7 mouse cellular contexts compared by ENCODE assay signal in genomic region chr1:93825105-93825674, GRCm38 (mm10). TPM values are rescaled to one million over a fixed set of nuclear protein-coding genes. Genes with fewer than 3 reads are reported as not detected.
DNase-seq lines count a peak whose midpoint lies in the region; ATAC-seq lines count a peak whose summit lies in the region.

No protein-coding gene starts in this region.

- peak overlapping the region; percentile 56 for H3K4me3 ChIP-seq in embryonic facial prominence, embryonic 12.5 days
- peak overlapping the region; percentile 50 for H3K4me3 ChIP-seq in limb, embryonic 11.5 days (ENCODE audit: low read depth, low read length)
- peak overlapping the region; percentile 58 for H3K4me3 ChIP-seq in midbrain, embryonic 14.5 days (replicated peaks; ENCODE audit: low read depth, low read length)

- under 1% methylated on average over 30 of the region's 30 CpGs for WGBS in embryonic facial prominence, embryonic 12.5 days
- WGBS in limb, embryonic 11.5 days = under 1% methylated on average over 30 of the region's 30 CpGs
- under 1% methylated on average over 30 of the region's 30 CpGs for WGBS in midbrain, embryonic 14.5 days

- H3K9ac ChIP-seq in embryonic facial prominence, embryonic 12.5 days = peak overlapping the region; percentile 60
- peak overlapping the region; percentile 76 for H3K9ac ChIP-seq in limb, embryonic 11.5 days (ENCODE audit: low read length)
- peak overlapping the region; percentile 68 for H3K9ac ChIP-seq in midbrain, embryonic 14.5 days (replicated peaks; ENCODE audit: low read length)

- no peaks in the 10 kb centered on the region for H3K27me3 ChIP-seq in embryonic facial prominence, embryonic 12.5 days
- no peaks in the 10 kb centered on the region for H3K27me3 ChIP-seq in limb, embryonic 11.5 days (ENCODE audit: control insufficient read depth, insufficient read depth, low read length)
- H3K27me3 ChIP-seq in midbrain, embryonic 14.5 days (ENCODE audit: control insufficient read depth, insufficient read depth, low read length) = no peaks in the 10 kb centered on the region

- no peaks in the 10 kb centered on the region for H3K9me3 ChIP-seq in embryonic facial prominence, embryonic 12.5 days
- H3K9me3 ChIP-seq in limb, embryonic 11.5 days (ENCODE audit: control insufficient read depth, low read length) = no peaks in the 10 kb centered on the region
- no peaks in the 10 kb centered on the region for H3K9me3 ChIP-seq in midbrain, embryonic 14.5 days (ENCODE audit: control insufficient read depth, low read length)

- DNase-seq in adrenal gland, postnatal 25 days = peak; percentile 93
- DNase-seq in heart, adult 11 months = peak; percentile 100
- DNase-seq in kidney, adult 18-20 months = peak; percentile 97
- DNase-seq in limb, embryonic 11.5 days (ENCODE audit: low spot score) = peak; percentile 93
- DNase-seq in midbrain, embryonic 14.5 days = peak; percentile 98
- peak; percentile 90 to 93 for DNase-seq in spleen, adult 18-20 months

- peaks cover 11% of the 10 kb centered on the region for H3K4me1 ChIP-seq in embryonic facial prominence, embryonic 12.5 days
- 0 out of 2 replicates have a peak, but pooled peaks cover 6% of the 10 kb centered on the region for H3K4me1 ChIP-seq in limb, embryonic 11.5 days (ENCODE audit: control insufficient read depth, insufficient read depth, low read length)
- peaks cover 10% of the 10 kb centered on the region for H3K4me1 ChIP-seq in midbrain, embryonic 14.5 days (ENCODE audit: control insufficient read depth, insufficient read depth, low read length)

- ATAC-seq in embryonic facial prominence, embryonic 12.5 days (ENCODE audit: insufficient number of reproducible peaks, insufficient read depth, low FRiP score, low TSS enrichment) = peak; percentile 94
- ATAC-seq in limb, embryonic 11.5 days (ENCODE audit: insufficient number of reproducible peaks, low FRiP score, low TSS enrichment, low read depth) = peak; percentile 96
- peak; percentile 96 for ATAC-seq in midbrain, embryonic 14.5 days (ENCODE audit: low FRiP score, low TSS enrichment)

- peaks cover 11% of the 10 kb centered on the region; the same call in 1 of the 2 replicates for H3K36me3 ChIP-seq in embryonic facial prominence, embryonic 12.5 days
- 0 out of 2 replicates have a peak, but pooled peaks cover 2% of the 10 kb centered on the region for H3K36me3 ChIP-seq in limb, embryonic 11.5 days (ENCODE audit: control insufficient read depth, insufficient read depth, low read length)
- H3K36me3 ChIP-seq in midbrain, embryonic 14.5 days (ENCODE audit: control insufficient read depth, insufficient read depth, low read length) = peaks cover 9% of the 10 kb centered on the region

- H3K4me2 ChIP-seq in embryonic facial prominence, embryonic 12.5 days (replicated peaks) = peak overlapping the region; percentile 76
- H3K4me2 ChIP-seq in limb, embryonic 11.5 days (ENCODE audit: low read depth, severe bottlenecking) = peak overlapping the region; percentile 80
- H3K4me2 ChIP-seq in midbrain, embryonic 14.5 days (ENCODE audit: low read length) = peak overlapping the region; percentile 95

- peak overlapping the region; percentile 89 for H3K27ac ChIP-seq in embryonic facial prominence, embryonic 12.5 days
- peak overlapping the region; percentile 84 for H3K27ac ChIP-seq in limb, embryonic 11.5 days (replicated peaks; ENCODE audit: low read depth, low read length)
- peak overlapping the region; percentile 95 for H3K27ac ChIP-seq in midbrain, embryonic 14.5 days (replicated peaks; ENCODE audit: low read depth, low read length)

RNA-seq across cellular contexts. Expression of gene D2hgdh, which starts 0.5 kb away (rescaled TPM):
- 50.2 and 61.4 TPM in 2 replicates for total RNA-seq in adrenal gland, postnatal 25 days (2021)
- polyA plus RNA-seq in embryonic facial prominence, embryonic 12.5 days (2016; fragmentation: Nextera tagmentation; extraction: Ambion mirVana) = 17.2 and 17.3 TPM in 2 replicates
- 10.0 and 11.7 TPM in 2 replicates for polyA plus RNA-seq in limb, embryonic 11.5 days (2014; fragmentation: Nextera tagmentation; extraction: Ambion mirVana)
- polyA plus RNA-seq in midbrain, embryonic 14.5 days (2014; fragmentation: Nextera tagmentation; extraction: Ambion mirVana) = 10.5 and 11.5 TPM in 2 replicates

RNA-seq across cellular contexts. Expression of gene Ing5, which starts 21.4 kb away (rescaled TPM):
- 15.0 and 20.0 TPM in 2 replicates for total RNA-seq in adrenal gland, postnatal 25 days (2021)
- polyA plus RNA-seq in embryonic facial prominence, embryonic 12.5 days (2016; fragmentation: Nextera tagmentation; extraction: Ambion mirVana) = 18.2 and 20.9 TPM in 2 replicates
- polyA plus RNA-seq in limb, embryonic 11.5 days (2014; fragmentation: Nextera tagmentation; extraction: Ambion mirVana) = 17.4 and 18.2 TPM in 2 replicates
- 9.6 and 9.7 TPM in 2 replicates for polyA plus RNA-seq in midbrain, embryonic 14.5 days (2014; fragmentation: Nextera tagmentation; extraction: Ambion mirVana)

RNA-seq across cellular contexts. Expression of gene Dtymk, which starts 23.5 kb away (rescaled TPM):
- total RNA-seq in adrenal gland, postnatal 25 days (2021) = 77.9 and 86.1 TPM in 2 replicates
- 272 and 277 TPM in 2 replicates for polyA plus RNA-seq in embryonic facial prominence, embryonic 12.5 days (2016; fragmentation: Nextera tagmentation; extraction: Ambion mirVana)
- polyA plus RNA-seq in limb, embryonic 11.5 days (2014; fragmentation: Nextera tagmentation; extraction: Ambion mirVana) = 268 and 273 TPM in 2 replicates
- polyA plus RNA-seq in midbrain, embryonic 14.5 days (2014; fragmentation: Nextera tagmentation; extraction: Ambion mirVana) = 143 and 144 TPM in 2 replicates

RNA-seq across cellular contexts. Expression of gene Gal3st2, which starts 35.9 kb away (rescaled TPM):
- not detected in 2 replicates for total RNA-seq in adrenal gland, postnatal 25 days (2021)
- polyA plus RNA-seq in embryonic facial prominence, embryonic 12.5 days (2016; fragmentation: Nextera tagmentation; extraction: Ambion mirVana) = 0.06 TPM in 1 of 2 replicates, not detected in the other
- 0.05 TPM in 1 of 2 replicates, not detected in the other for polyA plus RNA-seq in limb, embryonic 11.5 days (2014; fragmentation: Nextera tagmentation; extraction: Ambion mirVana)
- 0.24 TPM in 1 of 2 replicates, not detected in the other for polyA plus RNA-seq in midbrain, embryonic 14.5 days (2014; fragmentation: Nextera tagmentation; extraction: Ambion mirVana)

Comparison
In these comparisons a context has a peak if more than half of its experiments do, and no peak if none do; other contexts are left out.
1. Peak in every context shown above with its lines: DNase-seq, ATAC-seq, H3K4me3 ChIP-seq and H3K27ac ChIP-seq.